Mouse (Mus musculus) bone marrow macrophage, adult 2 months (primary cell): ENCODE measurements at regions not wholly inside any gene's neighbourhood (a gene's known extent, or its start where the extent isn't known, plus 50 kb on each side); places are given as distances from the start of the nearest gene placed in this dataset.

Experiments
- CTCF ChIP-seq: IDR thresholded peaks from 2 replicates; pipeline ENCODE4 v1.5.1; 2012; ENCODE audit warnings: low read depth, mild to moderate bottlenecking, low read length, moderate library complexity
- POLR2A ChIP-seq: IDR thresholded peaks from 2 replicates; pipeline ENCODE4 v1.6.1; 2012; ENCODE audit warnings: mild to moderate bottlenecking, low read depth, low read length, borderline replicate concordance

DNA sequence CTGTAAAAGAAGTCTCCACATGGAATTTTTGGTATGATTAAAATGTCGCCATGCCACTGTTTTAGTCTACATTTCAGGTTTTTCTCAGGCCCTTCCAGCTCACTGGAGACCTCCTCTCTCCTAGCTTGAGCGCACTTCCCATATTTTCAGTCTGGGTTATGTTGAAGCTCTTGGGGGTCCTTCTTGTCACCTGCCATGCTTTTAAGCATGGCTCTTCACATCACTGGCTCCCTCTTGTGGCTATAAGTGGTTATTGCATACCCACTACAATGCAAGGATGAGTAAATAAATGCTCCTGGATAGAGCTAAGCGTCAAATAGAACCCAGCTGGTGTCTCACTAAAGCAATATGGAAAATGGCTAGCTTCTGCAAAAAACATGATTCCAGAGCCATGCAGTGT, 255.1 kb upstream of the Tsc22d2 start:
- no peak for TF ChIP-seq CTCF
- TF ChIP-seq POLR2A = no peak
